Mouse (Mus musculus) monocyte, adult 5-6 weeks (primary cell): Measurements from ENCODE around the gene Ahsg. TPM values are rescaled to one million over a fixed set of nuclear protein-coding genes. Genes with fewer than 3 reads are reported as not detected.
"Not testable (repeated sequence)": the region's sequence is repeated elsewhere in the genome, so short reads cannot be mapped to it uniquely, and the experiment has no call there.

Experiments
- ATAC-seq: fragments of 153-309, 156-312 bp; replicated peaks from 2 replicates; pipeline ENCODE4 v1.8.0; 2017; ENCODE audit warnings: mild to moderate bottlenecking; ENCODE audit not compliant: low TSS enrichment, insufficient number of reproducible peaks, severe bottlenecking, poor library complexity, low FRiP score
- total RNA-seq: library from RNA; stranded (forward); fragments of 200-1000, 200-491, 200-594 nt; gene quantifications from 3 replicates; pipeline ENCODE4 v1.2.3, GENCODE M21; 2017

The Ahsg gene
- total RNA-seq, 1 experiment from 2014 or later = not detected

DNA sequence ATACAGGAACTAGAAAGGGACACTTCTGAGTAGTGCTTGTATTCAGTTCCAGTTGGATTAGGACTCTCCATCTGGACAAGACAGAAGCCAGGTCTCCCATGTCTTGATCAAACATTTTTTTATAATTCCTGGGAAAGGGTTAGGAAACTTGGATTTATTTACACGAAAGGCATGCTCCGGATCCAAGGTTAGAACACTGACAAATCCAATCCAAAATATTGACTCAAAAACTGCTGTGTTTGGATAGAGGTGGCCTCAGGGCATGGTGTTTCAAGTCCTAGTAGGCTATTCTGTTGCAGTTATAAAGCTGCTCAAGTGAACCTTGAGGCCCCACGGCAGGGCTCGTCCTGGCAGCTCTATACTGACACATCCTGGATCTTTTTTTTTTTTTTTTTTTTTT is 31.4 kb downstream of the Ahsg start:
- no peak for ATAC-seq

DNA sequence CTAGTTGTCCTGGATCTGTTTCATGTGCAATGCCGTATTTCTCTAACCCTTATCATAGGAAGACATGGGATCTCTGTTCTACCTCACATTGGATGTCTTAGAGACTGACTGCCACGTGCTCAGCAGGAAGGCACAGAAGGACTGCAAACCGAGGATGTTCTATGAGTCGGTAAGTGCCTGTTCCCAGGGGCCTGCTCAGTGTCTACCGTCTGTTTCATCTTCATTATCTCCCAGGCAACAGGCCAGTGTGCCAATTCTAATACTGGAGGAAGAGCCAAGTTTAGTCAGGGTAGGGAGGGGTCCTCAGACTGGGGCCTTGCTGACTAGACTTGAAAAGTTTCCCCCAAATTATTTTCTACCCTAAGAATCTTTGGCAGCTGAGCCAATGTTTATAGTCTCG is 38.5 kb downstream of the Ahsg start:
- ATAC-seq = no peak

DNA sequence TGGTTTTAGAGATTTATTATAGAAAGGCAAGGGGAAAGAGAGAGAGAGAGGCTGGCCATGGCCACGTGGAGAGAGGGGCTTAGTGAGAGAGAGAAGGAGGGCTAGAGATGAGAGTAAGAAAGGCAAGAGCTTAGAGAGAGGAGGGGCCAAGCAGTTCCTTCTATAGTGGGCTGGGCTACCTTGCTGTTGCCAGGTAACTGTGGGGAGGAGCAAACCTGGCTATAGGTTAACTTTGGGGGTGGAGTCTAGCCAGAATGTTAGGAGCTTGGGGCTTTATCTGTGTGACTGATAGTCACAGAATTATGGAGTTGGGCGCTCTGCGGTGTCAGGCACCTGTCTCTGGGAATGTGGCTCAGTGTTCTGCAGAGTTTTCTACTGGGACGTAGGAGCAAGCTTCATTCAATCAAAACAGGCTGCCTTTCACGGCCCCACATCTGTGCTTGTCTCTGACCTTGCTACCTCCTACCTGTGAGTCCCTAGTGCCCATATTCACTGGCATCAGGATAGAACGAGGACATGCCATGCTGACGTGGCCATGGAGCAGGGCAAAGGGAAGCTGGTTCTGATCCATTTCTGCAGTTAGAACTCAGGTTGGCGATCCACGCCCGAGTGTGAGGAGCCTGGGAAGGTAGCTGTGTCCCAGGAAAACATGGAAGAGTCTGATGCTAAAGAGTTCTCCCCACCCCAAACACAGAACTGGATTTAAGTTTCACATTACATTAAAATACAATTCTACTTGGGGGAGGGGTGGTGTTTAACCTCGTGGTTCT is 40.5 kb downstream of the Ahsg start:
- no peak for ATAC-seq

DNA sequence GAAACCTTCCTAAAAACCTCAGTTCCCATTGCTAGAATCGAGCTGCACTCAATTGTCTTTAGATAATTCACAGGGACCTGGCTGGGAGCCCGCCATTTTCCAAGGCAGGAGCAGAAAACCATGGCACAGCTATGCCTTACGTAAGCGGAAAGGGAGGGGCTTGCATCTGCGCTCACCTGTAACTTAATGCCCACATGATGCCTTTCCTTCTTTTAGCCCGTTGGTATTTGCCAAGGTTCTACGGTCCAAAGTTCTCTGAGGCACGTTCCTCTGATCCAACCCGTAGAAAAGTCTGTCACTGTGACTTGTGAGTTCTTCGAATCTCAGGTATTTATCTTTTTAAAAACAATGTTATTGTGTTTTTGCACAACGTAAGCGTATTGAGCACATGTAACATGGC is 46.6 kb downstream of the Ahsg start:
- ATAC-seq = no peak

DNA sequence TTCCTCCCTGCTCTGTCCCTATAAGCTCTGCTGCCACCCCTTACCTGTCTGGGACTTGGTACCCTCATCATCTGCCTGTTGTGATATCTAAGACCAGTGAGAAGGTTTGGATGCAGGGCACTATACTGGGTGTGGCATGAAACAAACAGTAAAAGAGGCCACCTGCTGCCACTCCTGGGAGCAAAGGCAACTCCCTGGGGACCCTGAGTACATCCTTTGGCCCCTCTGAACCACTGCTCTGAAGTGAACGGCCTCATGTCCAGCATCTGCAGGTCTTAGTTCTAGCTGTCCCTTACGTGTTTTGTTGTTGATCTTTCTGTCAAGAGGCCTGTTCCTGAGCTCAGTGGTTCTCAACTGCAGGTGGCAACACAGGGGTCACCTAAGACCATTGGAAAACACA is 47.5 kb downstream of the Ahsg start:
- ATAC-seq = no peak

DNA sequence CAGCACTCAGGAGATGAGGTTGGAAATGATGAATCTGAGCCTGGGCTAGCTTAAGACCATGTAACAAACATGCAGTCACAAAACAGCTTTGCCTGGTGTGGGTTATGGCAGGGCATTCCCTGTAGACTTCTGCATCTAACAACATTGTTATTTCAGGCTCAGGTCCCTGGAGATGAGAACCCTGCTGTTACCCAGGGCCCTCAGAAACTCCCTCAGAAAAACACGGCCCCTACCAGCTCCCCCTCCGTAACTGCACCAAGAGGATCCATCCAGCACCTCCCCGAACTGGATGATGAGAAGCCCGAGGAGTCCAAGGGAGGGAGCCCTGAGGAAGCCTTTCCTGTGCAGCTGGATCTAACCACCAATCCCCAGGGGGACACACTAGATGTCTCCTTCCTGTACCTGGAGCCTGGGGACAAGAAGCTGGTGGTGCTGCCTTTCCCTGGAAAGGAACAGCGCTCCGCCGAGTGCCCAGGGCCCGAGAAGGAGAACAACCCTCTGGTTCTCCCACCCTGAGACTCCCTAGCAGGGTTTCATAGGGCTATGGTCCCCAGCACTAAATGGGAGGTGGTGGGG is 48.1 kb downstream of the Ahsg start:
- ATAC-seq = no peak

DNA sequence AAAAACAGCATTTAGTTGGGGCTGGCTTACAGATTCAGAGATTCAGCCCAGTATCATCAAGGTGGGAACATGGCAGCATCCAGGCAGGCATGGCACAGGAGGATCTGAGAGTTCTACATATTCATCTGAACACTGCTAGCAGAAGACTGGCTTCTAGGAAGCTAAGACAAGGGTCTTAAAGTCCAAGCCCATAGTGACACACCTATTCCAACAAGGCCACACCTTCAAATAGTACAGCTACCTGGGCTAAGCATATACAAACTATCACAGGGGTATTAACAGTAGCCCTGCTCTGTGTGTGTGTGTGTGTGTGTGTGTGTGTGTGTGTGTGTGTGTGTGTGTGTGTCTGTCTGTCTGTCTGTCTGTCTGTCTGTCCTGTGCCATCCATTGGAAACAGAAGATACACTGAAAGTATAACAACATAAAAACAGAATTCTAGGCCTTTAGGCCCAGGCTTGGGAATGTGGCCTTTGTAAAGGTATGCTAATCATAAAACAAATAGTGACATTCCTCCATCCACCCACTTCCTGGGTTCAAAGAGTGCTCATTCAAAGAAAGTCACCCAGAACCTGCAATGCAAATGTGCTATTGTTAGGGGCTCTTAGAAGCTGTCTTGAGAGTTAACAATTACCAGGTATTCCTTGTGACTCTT is 50.9 kb downstream of the Ahsg start:
- not testable (repeated sequence) for ATAC-seq

DNA sequence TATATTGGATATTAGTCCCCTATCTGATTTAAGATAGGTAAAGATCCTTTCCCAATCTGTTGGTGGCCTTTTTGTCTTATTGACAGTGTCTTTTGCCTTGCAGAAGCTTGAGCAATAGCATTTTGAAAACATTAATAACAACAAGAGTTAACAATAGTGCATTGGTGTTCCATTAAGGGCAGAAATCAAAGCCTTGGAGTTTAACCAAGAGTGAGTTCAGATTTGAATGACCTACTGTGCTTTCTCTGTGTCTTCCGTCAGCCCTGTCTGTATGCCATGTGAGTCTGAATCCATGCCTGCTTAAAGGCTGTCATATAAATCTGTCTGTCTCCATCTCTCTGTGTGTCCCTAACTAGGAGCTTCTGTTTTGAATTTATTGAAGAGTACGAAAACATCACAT is 56.3 kb downstream of the Ahsg start:
- ATAC-seq = no peak

Other genes with a start within 250 kb of the Ahsg start
- gene Dgkg, start 234.1 kb upstream of the Ahsg start, total RNA-seq = 21.3 to 23.7 TPM (median 22.5 TPM) in 3 replicates
- not detected in 3 replicates for gene Crygs, start 79.7 kb upstream of the Ahsg start, total RNA-seq
- gene Tbccd1, start 33.6 kb upstream of the Ahsg start, total RNA-seq = 9.0 to 21.8 TPM (median 12.8 TPM) in 3 replicates
- 181 to 198 TPM (median 183 TPM) in 3 replicates for gene Dnajb11, start 33.4 kb upstream of the Ahsg start, total RNA-seq
- not detected in 3 replicates for gene Fetub, start 27.1 kb downstream of the Ahsg start, total RNA-seq
- gene Hrg, start 59.8 kb downstream of the Ahsg start, total RNA-seq = not detected in 3 replicates
- gene Kng2, start 138.2 kb downstream of the Ahsg start, total RNA-seq = not detected in 3 replicates
- gene Kng1, start 166.6 kb downstream of the Ahsg start, total RNA-seq = not detected in 3 replicates
- gene Eif4a2, start 216.2 kb downstream of the Ahsg start, total RNA-seq = 1,626 to 2,036 TPM (median 1,817 TPM) in 3 replicates
- 6.0 to 13.5 TPM (median 12.6 TPM) in 3 replicates for gene Rfc4, start 236.5 kb downstream of the Ahsg start, total RNA-seq